8 mouse cellular contexts compared by ENCODE assay signal in the genomic region with DNA sequence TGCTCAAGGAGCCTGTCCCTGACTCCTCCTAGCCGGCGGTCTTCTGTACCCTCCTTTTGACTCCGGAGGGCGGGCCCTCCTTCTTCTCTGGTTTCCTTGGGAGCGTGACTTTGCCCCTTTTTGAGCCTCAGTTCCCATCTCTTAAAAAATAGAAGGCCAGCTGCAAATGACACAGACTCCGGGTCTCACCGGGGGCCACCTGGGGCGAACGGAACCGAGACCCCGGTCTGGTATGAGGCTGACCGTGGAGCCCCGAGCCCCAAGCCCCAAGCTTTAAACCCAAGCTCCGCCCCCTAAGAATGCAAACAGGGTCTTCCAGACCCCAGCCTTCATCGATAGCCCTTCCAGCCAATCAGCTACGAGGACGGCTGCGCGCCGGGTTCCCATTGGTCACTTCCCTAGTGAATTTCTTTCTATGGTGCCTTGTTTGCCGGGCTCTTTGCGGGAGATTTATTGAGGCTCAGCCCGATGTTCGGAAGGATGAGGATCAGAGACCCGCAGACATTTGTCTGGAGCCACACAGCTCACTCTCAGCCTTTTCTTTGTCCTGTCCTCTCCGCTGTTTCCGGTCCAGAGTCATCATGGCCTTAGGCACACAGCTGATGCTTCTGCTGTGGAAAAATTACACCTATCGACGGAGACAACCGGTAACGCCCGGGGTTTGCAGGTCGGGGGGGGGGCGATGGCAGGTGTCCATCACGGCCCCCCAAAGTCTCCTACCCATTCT. TPM values are rescaled to one million over a fixed set of nuclear protein-coding genes. Genes with fewer than 3 reads are reported as not detected.
DNase-seq lines count a peak whose midpoint lies in the region; ATAC-seq and TF ChIP-seq lines count a peak whose summit lies in the region.

No protein-coding gene starts in this region.

- no peak for TF ChIP-seq CTCF in intestine, postnatal 0 days (IDR thresholded peaks at IDR 0.05; ENCODE audit: low read depth)

- peak overlapping the region; percentile 94 for H3K4me2 ChIP-seq in intestine, postnatal 0 days (replicated peaks; ENCODE audit: low read depth)
- peak overlapping the region; percentile 85 for H3K4me2 ChIP-seq in liver, embryonic 13.5 days
- peak overlapping the region; percentile 89 for H3K4me2 ChIP-seq in myocyte (ENCODE audit: low read depth)

- H3K79me2 ChIP-seq in myocyte (ENCODE audit: control insufficient read depth, insufficient read depth): peaks cover 3% of the 10 kb centered on the region

- H3K27ac ChIP-seq in intestine, postnatal 0 days (ENCODE audit: low read depth, low read length): peak overlapping the region; percentile 23; the same call in 1 of the 2 replicates
- H3K27ac ChIP-seq in liver, embryonic 13.5 days: peak overlapping the region; percentile 95

- WGBS in intestine, postnatal 0 days: 2% methylated on average over 35 of the region's 35 CpGs
- WGBS in liver, embryonic 13.5 days (ENCODE audit: insufficient replicate concordance): under 1% methylated on average over 35 of the region's 35 CpGs

- H3K9me3 ChIP-seq in intestine, postnatal 0 days (ENCODE audit: control insufficient read depth): no peaks in the 10 kb centered on the region
- peaks cover under 1% of the 10 kb centered on the region; the same call in 1 of the 2 replicates for H3K9me3 ChIP-seq in liver, embryonic 13.5 days (replicated peaks)

- H3K27me3 ChIP-seq in intestine, postnatal 0 days (replicated peaks; ENCODE audit: control insufficient read depth, insufficient read depth, low read length): no peaks in the 10 kb centered on the region
- peaks cover 5% of the 10 kb centered on the region; the same call in 1 of the 2 replicates for H3K27me3 ChIP-seq in liver, embryonic 13.5 days
- H3K27me3 ChIP-seq in myocyte (ENCODE audit: control insufficient read depth, insufficient read depth, insufficient read length): no peaks in the 10 kb centered on the region

- peak overlapping the region; percentile 55 for H3K4me3 ChIP-seq in intestine, postnatal 0 days (ENCODE audit: low read depth, low read length)
- H3K4me3 ChIP-seq in liver, embryonic 13.5 days (replicated peaks): peak overlapping the region; percentile 72
- H3K4me3 ChIP-seq in myocyte: peak overlapping the region; percentile 73

- H3ac ChIP-seq in myocyte (ENCODE audit: control insufficient read depth, insufficient read length): no peak overlapping the region

- DNase-seq in 416B (ENCODE audit: low read depth) (peak; percentile 89), ZHBTc4 (ENCODE audit: low read depth, low spot score) (peak; percentile 89)
- peak; percentile 96 for DNase-seq in embryo, embryonic 10.5 days (ENCODE audit: low spot score)
- peak; percentile 62 for DNase-seq in gastrocnemius, postnatal 25 days
- DNase-seq in liver, embryonic 13.5 days: peak; percentile 83
- DNase-seq in telencephalon, adult 2 months (ENCODE audit: low read depth, low spot score): peak; percentile 53

- H3K4me1 ChIP-seq in intestine, postnatal 0 days (replicated peaks; ENCODE audit: control insufficient read depth, insufficient read depth, low read length): no peaks in the 10 kb centered on the region
- H3K4me1 ChIP-seq in liver, embryonic 13.5 days (replicated peaks): peaks cover 76% of the 10 kb centered on the region

- peaks cover 26% of the 10 kb centered on the region for H3K36me3 ChIP-seq in intestine, postnatal 0 days (ENCODE audit: control insufficient read depth, insufficient read depth)
- H3K36me3 ChIP-seq in liver, embryonic 13.5 days: peaks cover 61% of the 10 kb centered on the region
- H3K36me3 ChIP-seq in myocyte (ENCODE audit: control insufficient read depth, insufficient read depth): peaks cover 6% of the 10 kb centered on the region

- peak; percentile 23 for ATAC-seq in intestine, postnatal 0 days
- ATAC-seq in liver, embryonic 13.5 days (ENCODE audit: low read depth): peak; percentile 77

- no peak for TF ChIP-seq POLR2A in myocyte (IDR thresholded peaks at IDR 0.05; ENCODE audit: insufficient read length, low read depth)

- peak overlapping the region; percentile 57 for H3K9ac ChIP-seq in intestine, postnatal 0 days (ENCODE audit: low read depth, low read length)
- peak overlapping the region; percentile 84 for H3K9ac ChIP-seq in liver, embryonic 13.5 days

TF ChIP-seq in myocyte, 11 proteins besides CTCF, POLR2A, EP300 and RAD21:
- TF ChIP-seq MYOG (IDR thresholded peaks at IDR 0.05; ENCODE audit: control insufficient read depth in 1 of 3, insufficient read depth in 1 of 3, insufficient read length in 2 of 3, low read depth in 2 of 3) (no peak), TCF3 (IDR thresholded peaks at IDR 0.05; ENCODE audit: insufficient read length, low read depth) (no peak), CEBPB (IDR thresholded peaks at IDR 0.05; ENCODE audit: insufficient read depth, poor library complexity, severe bottlenecking) (no peak), MAX (IDR thresholded peaks at IDR 0.05; ENCODE audit: low read depth) (no peak), POLR2AphosphoS2 (IDR thresholded peaks at IDR 0.05; ENCODE audit: insufficient read length, low read depth) (no peak), TCF12 (IDR thresholded peaks at IDR 0.05; ENCODE audit: insufficient read depth, poor library complexity, severe bottlenecking) (no peak), E2F4 (IDR thresholded peaks at IDR 0.05; ENCODE audit: insufficient read depth) (no peak), MYOD1 (IDR thresholded peaks at IDR 0.05; ENCODE audit: control insufficient read depth in 1 of 3, insufficient read length in 2 of 3, low read depth in 2 of 3) (no peak), REST (IDR thresholded peaks at IDR 0.05; ENCODE audit: insufficient read depth, insufficient read length) (no peak)

RNA-seq across cellular contexts. Expression of a gene that starts 0.9 kb away (rescaled TPM):
- 1 to 10 TPM; 4.9 to 5.7 TPM for total RNA-seq in gastrocnemius, postnatal 25 days (2021)
- 2.2 and 2.5 TPM in 2 replicates for polyA plus RNA-seq in intestine, postnatal 0 days (2015; fragmentation: Nextera tagmentation; extraction: Ambion mirVana)
- 6.3 and 7.4 TPM in 2 replicates for polyA plus RNA-seq in liver, embryonic 13.5 days (2015; fragmentation: Nextera tagmentation; extraction: Ambion mirVana)
- 15.6 TPM for polyA plus RNA-seq in myocyte (2012; fragmentation: generic; extraction: Trizol)

RNA-seq across cellular contexts. Expression of a gene that starts 8.8 kb away (rescaled TPM):
- 1 to 10 TPM; 8.5 to 9.4 TPM for total RNA-seq in gastrocnemius, postnatal 25 days (2021)
- 109 and 117 TPM in 2 replicates for polyA plus RNA-seq in intestine, postnatal 0 days (2015; fragmentation: Nextera tagmentation; extraction: Ambion mirVana)
- polyA plus RNA-seq in liver, embryonic 13.5 days (2015; fragmentation: Nextera tagmentation; extraction: Ambion mirVana): 45.8 and 49.6 TPM in 2 replicates
- polyA plus RNA-seq in myocyte (2012; fragmentation: generic; extraction: Trizol): 109 TPM

RNA-seq across cellular contexts. Expression of a gene that starts 13.1 kb away (rescaled TPM):
- 10 to 100 TPM; 70.1 to 80.6 TPM for total RNA-seq in gastrocnemius, postnatal 25 days (2021)
- 24.7 and 25.3 TPM in 2 replicates for polyA plus RNA-seq in intestine, postnatal 0 days (2015; fragmentation: Nextera tagmentation; extraction: Ambion mirVana)
- 8.2 TPM in 2 replicates for polyA plus RNA-seq in liver, embryonic 13.5 days (2015; fragmentation: Nextera tagmentation; extraction: Ambion mirVana)
- 152 TPM for polyA plus RNA-seq in myocyte (2012; fragmentation: generic; extraction: Trizol)

RNA-seq across cellular contexts. Expression of a gene that starts 19.3 kb away (rescaled TPM):
- 1 to 10 TPM; 1.0 to 2.1 TPM for total RNA-seq in gastrocnemius, postnatal 25 days (2021)
- 1.2 and 1.3 TPM in 2 replicates for polyA plus RNA-seq in intestine, postnatal 0 days (2015; fragmentation: Nextera tagmentation; extraction: Ambion mirVana)
- polyA plus RNA-seq in liver, embryonic 13.5 days (2015; fragmentation: Nextera tagmentation; extraction: Ambion mirVana): 14.3 and 14.9 TPM in 2 replicates
- 0.53 TPM for polyA plus RNA-seq in myocyte (2012; fragmentation: generic; extraction: Trizol)

RNA-seq across cellular contexts. Expression of a gene that starts 26.7 kb away (rescaled TPM):
- total RNA-seq in gastrocnemius, postnatal 25 days (2021): not detected
- 0.08 and 0.17 TPM in 2 replicates for polyA plus RNA-seq in intestine, postnatal 0 days (2015; fragmentation: Nextera tagmentation; extraction: Ambion mirVana)
- polyA plus RNA-seq in liver, embryonic 13.5 days (2015; fragmentation: Nextera tagmentation; extraction: Ambion mirVana): 0.07 and 0.10 TPM in 2 replicates
- 0.73 TPM for polyA plus RNA-seq in myocyte (2012; fragmentation: generic; extraction: Trizol)

Comparison
In these comparisons a context has a peak if more than half of its experiments do, and no peak if none do; other contexts are left out.
1. Peak in every context shown above with its lines: DNase-seq, ATAC-seq, H3K4me3 ChIP-seq and H3K27ac ChIP-seq.